Mouse (Mus musculus) hindbrain, embryonic 10.5 days (tissue): ENCODE measurements at regions not wholly inside any gene's neighbourhood (a gene's known extent, or its start where the extent isn't known, plus 50 kb on each side); places are given as distances from the start of the nearest gene placed in this dataset.
A peak's percentile ranks its signal among the peaks of the same experiment; 100 is the strongest.

ENCODE experiments used
- DNase-seq: peaks from one replicate; pipeline ENCODE4 v3.0.0-alpha.2; 2017; ENCODE audit warnings: low spot score
- H3K27ac ChIP-seq: fragments of 300-500 bp; sonication (generic); 2 replicates; pipeline ENCODE4 v1.5.1; 2016; ENCODE audit warnings: mild to moderate bottlenecking, moderate library complexity
- H3K27me3 ChIP-seq: fragments of 300-500 bp; sonication (generic); 2 replicates; pipeline ENCODE4 v1.6.1; 2016; ENCODE audit warnings: mild to moderate bottlenecking; ENCODE audit not compliant: poor library complexity, insufficient read depth, severe bottlenecking
- H3K36me3 ChIP-seq: fragments of 300-500 bp; sonication (generic); 2 replicates; pipeline ENCODE4 v1.6.1; 2016; ENCODE audit warnings: mild to moderate bottlenecking, moderate library complexity
- H3K4me1 ChIP-seq: fragments of 300-500 bp; sonication (generic); replicated peaks from 2 replicates; pipeline ENCODE4 v1.6.1; 2016; ENCODE audit warnings: mild to moderate bottlenecking
- H3K4me3 ChIP-seq: fragments of 300-500 bp; sonication (generic); 2 replicates; pipeline ENCODE4 v1.5.1; 2016; ENCODE audit warnings: mild to moderate bottlenecking, moderate library complexity
- H3K9me3 ChIP-seq: fragments of 300-500 bp; sonication (generic); 2 replicates; pipeline ENCODE4 v1.6.1; 2016; ENCODE audit warnings: mild to moderate bottlenecking, moderate library complexity
- WGBS: fragments of 180-500 bp; shearing (Covaris S2); methylation state at CpG from one replicate; pipeline ENCODE4 v1.1.7; 2016; 5-methylcytosine and 5-hydroxymethylcytosine counted together

DNA sequence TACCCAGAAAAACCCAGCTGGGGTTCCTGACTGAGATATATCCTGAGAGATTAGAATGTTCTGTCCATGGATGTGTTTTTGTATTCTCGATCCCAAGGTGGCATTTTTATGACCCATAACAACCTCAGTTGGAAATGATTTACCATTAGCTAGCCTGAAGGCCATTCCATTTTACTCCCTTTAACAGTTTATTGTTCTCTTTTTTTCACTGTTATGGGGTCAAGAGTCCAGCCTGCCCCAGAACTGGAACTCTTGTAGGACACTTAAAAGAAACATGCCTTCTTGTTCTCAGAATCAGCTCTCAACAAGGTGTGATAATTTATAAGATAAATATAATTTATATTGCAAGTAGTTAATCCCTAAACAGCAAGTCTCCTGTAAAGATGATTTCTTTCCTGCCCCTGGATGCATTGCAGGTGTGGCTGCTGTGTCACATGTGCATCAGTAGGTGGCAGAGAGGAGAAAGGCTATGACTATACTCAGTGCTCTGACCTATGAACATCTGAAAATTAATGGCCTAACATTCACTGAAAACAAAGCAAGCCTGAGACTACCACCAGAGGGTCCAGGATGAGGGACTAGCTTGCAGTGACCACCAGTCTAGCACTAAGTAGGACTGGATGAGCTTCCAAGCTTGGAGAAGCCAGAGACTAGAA lies 181.6 kb upstream of the Gm527 start:
- DNase-seq = no peak
- WGBS = 92% methylated on average over 1 of the region's 1 CpGs
- no peaks in the 10 kb centered on the region for H3K27me3 ChIP-seq
- no peak overlapping the region for H3K27ac ChIP-seq
- H3K4me3 ChIP-seq = no peak overlapping the region
- no peaks in the 10 kb centered on the region for H3K9me3 ChIP-seq
- H3K36me3 ChIP-seq = no peaks in the 10 kb centered on the region
- no peaks in the 10 kb centered on the region for H3K4me1 ChIP-seq

DNA sequence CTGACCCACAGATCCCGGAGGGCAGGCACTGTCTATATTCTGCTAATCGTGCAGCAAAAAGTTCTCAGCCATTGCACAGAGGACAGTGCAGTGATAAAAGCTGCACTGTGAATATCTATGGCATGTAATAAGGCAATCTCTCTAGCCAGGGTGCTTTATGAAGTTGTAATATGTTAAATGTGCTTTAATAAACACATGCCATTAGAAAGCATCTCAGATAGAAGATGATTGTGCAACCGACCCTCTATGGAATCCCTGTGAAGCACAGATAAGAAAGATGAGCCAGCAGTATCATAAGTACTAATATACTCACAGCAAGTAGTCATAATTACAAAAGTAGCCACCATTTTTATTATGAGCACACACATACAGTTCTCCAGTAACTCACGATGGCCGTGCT lies 214.3 kb upstream of the Gm527 start:
- H3K4me1 ChIP-seq = no peaks in the 10 kb centered on the region
- no peaks in the 10 kb centered on the region for H3K36me3 ChIP-seq
- no peak for DNase-seq
- no peak overlapping the region for H3K27ac ChIP-seq
- no peak overlapping the region for H3K4me3 ChIP-seq
- H3K9me3 ChIP-seq = no peaks in the 10 kb centered on the region
- no peaks in the 10 kb centered on the region for H3K27me3 ChIP-seq
- 89% methylated on average over 5 of the region's 5 CpGs for WGBS

DNA sequence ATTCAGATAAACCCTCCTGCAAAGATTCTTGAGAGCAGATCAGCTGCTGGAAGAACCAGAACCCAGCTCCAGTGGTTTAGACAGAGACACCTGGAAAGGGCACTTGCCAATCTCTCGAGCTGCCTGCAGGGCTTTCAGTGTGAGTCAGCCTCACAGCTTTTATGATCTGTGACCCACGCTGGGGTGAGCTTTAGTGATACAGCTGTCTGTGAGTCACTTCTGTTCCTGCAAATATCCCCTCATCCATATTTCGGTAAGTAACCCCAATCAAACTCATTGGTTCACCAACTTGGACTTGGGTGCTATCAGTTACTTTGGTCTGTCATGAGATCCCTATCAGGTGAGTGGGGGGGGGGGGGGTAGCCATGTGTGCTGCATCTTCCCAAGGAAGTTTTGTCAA lies 216.6 kb upstream of the Gm527 start:
- Histone ChIP-seq H3K36me3 (no peaks in the 10 kb centered on the region), H3K4me1 (no peaks in the 10 kb centered on the region), H3K27ac (no peak overlapping the region), H3K9me3 (no peaks in the 10 kb centered on the region), H3K27me3 (no peaks in the 10 kb centered on the region), H3K4me3 (no peak overlapping the region)
- 80% methylated on average over 3 of the region's 3 CpGs for WGBS
- no peak for DNase-seq

DNA sequence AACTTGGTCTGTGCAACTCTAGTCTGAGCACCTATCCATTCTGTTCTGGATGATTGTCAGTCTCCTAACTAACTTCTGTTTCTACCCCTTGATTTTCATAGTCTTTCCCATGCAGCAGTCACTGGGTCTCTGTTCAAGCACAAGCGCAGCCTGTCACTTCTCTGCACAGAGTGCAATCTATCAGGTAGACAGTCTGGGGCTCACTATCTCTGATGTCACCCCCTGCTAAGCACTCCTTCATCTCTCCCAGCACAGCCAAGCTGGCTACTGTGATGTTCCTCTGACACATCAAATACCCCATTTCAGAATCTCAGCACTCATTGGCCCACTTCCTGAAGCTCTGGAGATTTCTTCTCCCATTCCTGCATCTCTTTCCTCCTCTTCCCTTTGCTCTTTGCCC lies 220.9 kb upstream of the Fscb start:
- Histone ChIP-seq H3K36me3 (no peaks in the 10 kb centered on the region), H3K4me1 (peaks cover 12% of the 10 kb centered on the region), H3K27ac (no peak overlapping the region), H3K4me3 (no peak overlapping the region), H3K9me3 (no peaks in the 10 kb centered on the region), H3K27me3 (no peaks in the 10 kb centered on the region)
- DNase-seq = no peak
- 94% methylated on average over 1 of the region's 1 CpGs for WGBS

DNA sequence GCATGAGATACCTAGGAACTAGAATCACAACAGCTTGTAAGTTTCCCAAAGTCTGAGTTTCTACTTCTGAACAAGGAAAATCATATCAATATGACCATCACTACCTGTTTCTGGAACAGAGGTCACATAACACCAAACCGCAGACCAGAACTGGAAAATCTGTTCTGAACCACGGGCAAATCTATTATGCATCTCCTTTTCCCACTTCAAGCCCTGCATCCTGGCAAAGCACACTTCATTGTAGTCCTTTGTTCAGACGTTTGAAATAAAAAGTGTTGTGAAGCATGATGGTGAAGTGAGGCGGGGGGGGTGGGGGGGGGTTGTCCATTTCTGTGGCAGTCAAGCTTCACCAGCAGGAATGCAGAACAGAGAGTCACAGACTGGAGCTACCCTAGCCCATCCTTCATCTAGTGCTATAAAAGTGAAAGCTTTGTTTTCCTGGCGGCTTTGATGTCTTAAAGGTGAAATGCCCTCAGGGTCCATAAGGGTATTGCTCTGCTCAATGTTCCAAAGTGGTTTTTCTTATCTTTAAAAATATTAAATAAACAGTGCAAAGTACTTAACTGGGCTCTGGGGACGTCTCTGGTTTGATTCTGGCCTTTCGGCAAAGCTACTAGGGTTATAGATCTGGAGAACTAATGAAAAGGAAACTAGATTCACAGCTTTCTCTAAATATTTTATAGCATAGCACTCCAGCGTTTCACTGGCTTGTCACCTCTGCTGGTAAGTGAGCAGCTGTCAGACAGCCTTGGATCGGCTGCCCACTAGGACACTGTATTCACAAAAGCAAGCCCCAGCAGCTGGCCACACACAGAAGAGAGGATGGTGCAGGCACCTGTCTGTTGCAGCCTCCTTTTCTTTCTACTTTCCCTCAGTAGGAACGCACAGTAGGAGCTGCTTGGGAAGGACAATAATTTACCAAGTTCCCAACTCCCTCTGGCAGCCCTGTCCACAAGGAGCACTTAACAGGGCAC lies 218.0 kb upstream of the Fscb start:
- 36% methylated on average over 10 of the region's 10 CpGs for WGBS
- DNase-seq = peak; percentile 6

DNA sequence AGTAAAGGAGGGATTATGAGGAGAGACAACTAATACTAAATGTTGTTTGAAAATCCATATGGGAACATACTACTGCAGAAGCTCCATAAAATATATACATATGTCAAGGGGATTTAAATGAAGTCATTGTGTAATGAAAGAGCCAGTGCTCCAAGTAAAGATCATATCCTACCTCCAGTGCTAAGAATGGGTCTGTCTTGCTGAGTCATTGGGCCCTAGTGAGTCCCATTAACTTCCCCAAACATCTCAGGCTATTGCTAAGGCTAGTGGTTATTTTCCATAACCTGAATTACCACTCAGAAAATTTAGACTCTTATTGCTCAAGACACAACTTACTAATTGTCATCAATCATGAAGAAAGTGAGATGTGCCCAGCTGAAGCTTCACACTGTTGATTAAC lies 215.2 kb upstream of the Fscb start:
- no peaks in the 10 kb centered on the region for H3K36me3 ChIP-seq

More for the DNA sequence above, 218.0 kb upstream of the Fscb start:
- H3K27ac ChIP-seq = peak overlapping the region; percentile 50; the same call in 1 of the 2 replicates
- no peaks in the 10 kb centered on the region for H3K27me3 ChIP-seq
- H3K36me3 ChIP-seq = no peaks in the 10 kb centered on the region
- H3K4me3 ChIP-seq = no peak overlapping the region
- no peaks in the 10 kb centered on the region for H3K9me3 ChIP-seq
- peaks cover 12% of the 10 kb centered on the region for H3K4me1 ChIP-seq

DNA sequence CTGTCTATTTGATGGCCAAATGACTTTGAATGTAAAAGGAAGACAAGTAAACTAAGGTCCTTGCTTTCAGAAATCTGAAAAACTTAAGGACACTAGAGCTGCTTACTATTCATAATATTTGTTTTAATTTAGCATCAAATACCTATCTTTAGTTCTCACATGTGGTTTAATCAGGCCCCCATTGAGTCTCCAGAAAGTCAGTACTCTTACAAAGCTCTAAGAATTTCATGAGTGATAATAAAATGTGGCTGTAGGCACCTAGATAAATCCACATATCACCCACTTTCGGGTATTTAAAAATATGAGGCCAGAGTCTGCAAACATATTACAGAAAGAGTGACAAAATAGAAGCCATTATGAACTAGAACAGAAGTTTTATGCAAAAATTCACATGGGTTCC lies 214.1 kb upstream of the Fscb start:
- Histone ChIP-seq H3K36me3 (no peaks in the 10 kb centered on the region), H3K27ac (no peak overlapping the region), H3K9me3 (no peaks in the 10 kb centered on the region), H3K4me3 (no peak overlapping the region), H3K27me3 (no peaks in the 10 kb centered on the region), H3K4me1 (peaks cover 12% of the 10 kb centered on the region)
- WGBS = 93% methylated on average over 1 of the region's 1 CpGs
- DNase-seq = no peak

More for the DNA sequence above, 215.2 kb upstream of the Fscb start:
- DNase-seq = no peak
- peaks cover 12% of the 10 kb centered on the region for H3K4me1 ChIP-seq
- no peak overlapping the region for H3K27ac ChIP-seq
- H3K9me3 ChIP-seq = no peaks in the 10 kb centered on the region
- H3K27me3 ChIP-seq = no peaks in the 10 kb centered on the region
- H3K4me3 ChIP-seq = no peak overlapping the region

DNA sequence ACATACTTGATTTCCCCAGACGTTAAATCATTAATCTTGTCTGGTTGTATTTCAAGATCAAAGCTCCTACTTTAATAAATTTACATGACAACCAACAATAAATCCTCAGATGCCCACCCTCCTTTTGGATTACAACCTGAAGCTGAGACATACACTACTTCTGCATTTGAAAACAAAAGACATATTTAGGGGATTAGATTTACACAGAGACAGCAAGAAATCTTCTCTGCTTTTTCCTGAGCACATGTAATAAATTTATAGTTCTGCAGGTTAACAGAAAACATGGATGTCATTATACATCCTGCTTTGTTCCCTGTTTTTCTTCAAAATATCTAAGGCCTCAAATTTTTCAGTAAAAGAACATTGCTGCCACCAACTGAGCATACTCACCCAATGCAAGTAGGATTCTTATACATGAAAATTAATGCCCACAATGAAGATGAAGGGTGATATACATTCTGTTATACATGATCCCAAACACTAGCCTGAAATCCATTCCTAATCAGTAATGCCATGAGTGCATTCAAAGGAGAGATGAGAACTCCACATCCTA lies 166.4 kb upstream of the Fscb start:
- H3K9me3 ChIP-seq = no peaks in the 10 kb centered on the region
- 78% methylated on average over 1 of the region's 1 CpGs for WGBS
- no peak overlapping the region for H3K4me3 ChIP-seq
- 0 out of 2 replicates have a peak, but pooled peaks cover 4% of the 10 kb centered on the region for H3K4me1 ChIP-seq
- no peaks in the 10 kb centered on the region; the same call in 1 of the 2 replicates for H3K27me3 ChIP-seq
- no peak for DNase-seq
- H3K27ac ChIP-seq = no peak overlapping the region
- H3K36me3 ChIP-seq = no peaks in the 10 kb centered on the region

DNA sequence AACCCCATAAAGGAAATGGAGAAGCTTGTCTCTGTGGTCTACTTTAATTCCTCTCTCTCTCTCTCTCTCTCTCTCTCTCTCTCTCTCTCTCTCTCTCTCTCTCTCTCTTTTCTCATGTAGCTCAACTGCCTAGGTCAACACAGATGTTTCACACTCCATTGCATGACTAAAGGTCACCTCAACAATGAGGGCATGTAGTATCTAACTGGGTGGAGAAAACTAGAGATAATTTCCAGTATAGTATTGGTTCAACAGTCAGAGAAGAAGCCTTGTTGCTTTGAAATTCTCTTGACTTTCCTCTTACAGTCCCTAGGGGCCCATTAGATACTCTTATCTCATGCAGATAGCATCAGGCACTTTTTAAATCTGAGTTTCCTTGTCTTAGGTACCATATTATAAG lies 140.4 kb upstream of the Fscb start:
- no peaks in the 10 kb centered on the region for H3K9me3 ChIP-seq
- no peak overlapping the region for H3K4me3 ChIP-seq
- DNase-seq = no peak
- H3K36me3 ChIP-seq = no peaks in the 10 kb centered on the region
- H3K27ac ChIP-seq = no peak overlapping the region
- H3K4me1 ChIP-seq = no peaks in the 10 kb centered on the region
- no peaks in the 10 kb centered on the region for H3K27me3 ChIP-seq
